Comparison of ENCODE assay signal across 18 mouse cellular contexts in the genomic region with DNA sequence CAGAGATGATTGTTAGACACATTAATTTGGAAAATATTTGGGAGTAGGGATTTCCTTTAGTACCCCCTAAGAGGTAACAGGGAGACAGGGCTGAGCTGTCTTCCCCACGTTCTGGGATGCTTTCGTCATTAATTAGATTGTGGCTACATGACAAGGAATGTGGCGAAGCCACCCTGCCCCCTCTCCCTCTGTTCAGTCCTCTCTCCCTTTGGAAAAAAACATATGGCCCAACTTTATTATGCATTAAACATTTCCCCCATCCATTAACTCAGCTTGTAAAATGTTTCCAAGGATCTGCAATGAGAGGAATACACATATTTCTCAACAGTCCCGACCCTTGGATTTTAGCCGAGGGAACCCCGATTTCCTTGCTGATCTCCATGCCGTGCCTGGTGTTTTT. TPM values are rescaled to one million over a fixed set of nuclear protein-coding genes. Genes with fewer than 3 reads are reported as not detected.
DNase-seq lines count a peak whose midpoint lies in the region; ATAC-seq and TF ChIP-seq lines count a peak whose summit lies in the region.
"Had no signal": no experiment of that assay in that cellular context is flagged by ENCODE, and none has a peak within 500 bp of the region (broad histone marks: within the 10 kb centered on the region; RNA-seq: fewer than 3 reads in every experiment).

No protein-coding gene starts in this region.

- H3K27me3 ChIP-seq in kidney, adult 2 months (replicated peaks; ENCODE audit: control insufficient read depth, insufficient read depth, low read length) = no peaks in the 10 kb centered on the region
- no peaks in the 10 kb centered on the region for H3K27me3 ChIP-seq in kidney, embryonic 14.5 days (ENCODE audit: control insufficient read depth, insufficient read depth, low read length)
- H3K27me3 ChIP-seq in limb, embryonic 13.5 days = no peaks in the 10 kb centered on the region
- H3K27me3 ChIP-seq in heart, embryonic 10.5 days (ENCODE audit: insufficient read depth, poor library complexity, severe bottlenecking) = no peaks in the 10 kb centered on the region
- H3K27me3 ChIP-seq: midbrain, embryonic 13.5 days had no signal

- TF ChIP-seq POLR2A in kidney, adult 2 months (IDR thresholded peaks at IDR 0.05; ENCODE audit: low read depth, low read length) = no peak
- TF ChIP-seq POLR2A in brain, embryonic 14.5 days (IDR thresholded peaks at IDR 0.05; ENCODE audit: borderline replicate concordance, extremely low read depth, insufficient read depth, insufficient read length, poor library complexity, severe bottlenecking) = no peak

- ATAC-seq in kidney, embryonic 14.5 days (ENCODE audit: low FRiP score, low TSS enrichment) = no peak
- peak; percentile 76; the same call in 1 of the 2 replicates for ATAC-seq in limb, embryonic 13.5 days (ENCODE audit: low FRiP score, low read depth)
- ATAC-seq: hindbrain, embryonic 16.5 days; midbrain, embryonic 13.5 days had no signal

- no peak overlapping the region for H3K4me2 ChIP-seq in kidney, embryonic 14.5 days (replicated peaks; ENCODE audit: low read depth, low read length)
- H3K4me2 ChIP-seq in limb, embryonic 13.5 days (replicated peaks) = peak overlapping the region; percentile 51
- H3K4me2 ChIP-seq: midbrain, embryonic 13.5 days had no signal

- TF ChIP-seq CTCF in kidney, adult 2 months (conservative IDR thresholded peaks at IDR 0.05; ENCODE audit: insufficient read depth, insufficient read length, low read depth, low read length) = no peak
- TF ChIP-seq CTCF in brain, embryonic 14.5 days (IDR thresholded peaks at IDR 0.05; ENCODE audit: borderline replicate concordance, extremely low read depth, insufficient read depth, insufficient read length) = no peak

- no peak overlapping the region for H3K4me3 ChIP-seq in kidney, adult 2 months (ENCODE audit: insufficient read depth, low read depth, low read length)
- no peak overlapping the region for H3K4me3 ChIP-seq in kidney, embryonic 14.5 days (ENCODE audit: low read length)
- H3K4me3 ChIP-seq in limb, embryonic 13.5 days = peak overlapping the region; percentile 17
- no peak overlapping the region for H3K4me3 ChIP-seq in heart, embryonic 10.5 days
- H3K4me3 ChIP-seq: midbrain, embryonic 13.5 days had no signal

- peaks cover 8% of the 10 kb centered on the region; the same call in 1 of the 2 replicates for H3K9me3 ChIP-seq in kidney, embryonic 14.5 days (ENCODE audit: control insufficient read depth, low read length)
- 0 out of 2 replicates have a peak, but pooled peaks cover 5% of the 10 kb centered on the region for H3K9me3 ChIP-seq in limb, embryonic 13.5 days
- H3K9me3 ChIP-seq in heart, embryonic 10.5 days = peaks cover 9% of the 10 kb centered on the region; the same call in 1 of the 2 replicates
- H3K9me3 ChIP-seq: midbrain, embryonic 13.5 days had no signal

- H3K36me3 ChIP-seq in kidney, adult 2 months (ENCODE audit: control insufficient read depth, insufficient read depth, low read length) = no peaks in the 10 kb centered on the region
- no peaks in the 10 kb centered on the region for H3K36me3 ChIP-seq in kidney, embryonic 14.5 days (ENCODE audit: control insufficient read depth, insufficient read depth, low read length)
- H3K36me3 ChIP-seq in limb, embryonic 13.5 days = no peaks in the 10 kb centered on the region
- no peaks in the 10 kb centered on the region for H3K36me3 ChIP-seq in heart, embryonic 10.5 days
- H3K36me3 ChIP-seq: midbrain, embryonic 13.5 days had no signal

- H3K27ac ChIP-seq in kidney, adult 2 months (ENCODE audit: insufficient read depth, low read depth, low read length) = no peak overlapping the region
- H3K27ac ChIP-seq in kidney, embryonic 14.5 days (ENCODE audit: low read depth, low read length) = no peak overlapping the region
- peak overlapping the region; percentile 34 for H3K27ac ChIP-seq in limb, embryonic 13.5 days
- no peak overlapping the region for H3K27ac ChIP-seq in heart, embryonic 10.5 days
- H3K27ac ChIP-seq: midbrain, embryonic 13.5 days had no signal

- DNase-seq in kidney, adult 2 months = peak; percentile 5
- DNase-seq in brain, embryonic 14.5 days (ENCODE audit: low read depth) = peak; percentile 74
- peak; percentile 44 to 59 for DNase-seq in layer of hippocampus, adult 18-20 months (ENCODE audit: low spot score in 2 of 2)
- DNase-seq in MN1 (ENCODE audit: low spot score) = no peak
- no peak for DNase-seq in heart, embryonic 10.5 days (ENCODE audit: low spot score)
- no peak for DNase-seq in right cerebral cortex, adult 18-20 months
- DNase-seq: cerebellum, adult 9-11 months; heart, postnatal 14 days; left cerebral cortex, postnatal 4 days; lung, postnatal 14 days; retina, postnatal 1 day; thymus, postnatal 14 days had no signal

- H3K4me1 ChIP-seq in kidney, adult 2 months (ENCODE audit: control insufficient read depth, insufficient read depth, low read length) = no peaks in the 10 kb centered on the region
- no peaks in the 10 kb centered on the region for H3K4me1 ChIP-seq in kidney, embryonic 14.5 days (ENCODE audit: control insufficient read depth, insufficient read depth, low read length)
- H3K4me1 ChIP-seq in limb, embryonic 13.5 days = peaks cover 13% of the 10 kb centered on the region
- H3K4me1 ChIP-seq in heart, embryonic 10.5 days = no peaks in the 10 kb centered on the region
- H3K4me1 ChIP-seq: midbrain, embryonic 13.5 days had no signal

- no peak overlapping the region for H3K9ac ChIP-seq in kidney, embryonic 14.5 days (ENCODE audit: low read depth, low read length)
- H3K9ac ChIP-seq in limb, embryonic 13.5 days = no peak overlapping the region
- H3K9ac ChIP-seq: midbrain, embryonic 13.5 days had no signal

- 50% methylated on average over 7 of the region's 7 CpGs for WGBS in kidney, adult 2 months
- WGBS in kidney, embryonic 14.5 days = 67% methylated on average over 7 of the region's 7 CpGs
- 16% methylated on average over 7 of the region's 7 CpGs for WGBS in limb, embryonic 13.5 days
- WGBS in heart, embryonic 10.5 days = 70% methylated on average over 7 of the region's 7 CpGs

RNA-seq across cellular contexts. Expression of a gene that starts 35.0 kb away (rescaled TPM):
- polyA plus RNA-seq in kidney, adult 2 months (2012; rRNA removed) = 0.03 and 0.06 TPM in 2 replicates
- polyA plus RNA-seq in kidney, embryonic 14.5 days (2014; fragmentation: Nextera tagmentation; extraction: Ambion mirVana) = not detected in 2 replicates
- polyA plus RNA-seq in brain, embryonic 14.5 days (2012; rRNA removed) = 0.24 and 0.30 TPM in 2 replicates
- under 1 TPM; 0.13 to 0.20 TPM for total RNA-seq in layer of hippocampus, adult 18-20 months (2021)
- polyA plus RNA-seq in limb, embryonic 13.5 days (2015; fragmentation: Nextera tagmentation; extraction: Ambion mirVana) = not detected in 2 replicates
- polyA plus RNA-seq in heart, embryonic 10.5 days (2016; fragmentation: Nextera tagmentation; extraction: Ambion mirVana) = not detected in 2 replicates
- total RNA-seq: heart, adult 18-20 months; heart, postnatal 14 days had no signal
- polyA plus RNA-seq: neural tube, embryonic 11.5 days had no signal

Comparison
In these comparisons a context has a peak if more than half of its experiments do, and no peak if none do; other contexts are left out.
1. DNase-seq: peak in kidney, adult 2 months (single experiment), brain, embryonic 14.5 days (single experiment) and layer of hippocampus, adult 18-20 months (2 of 2); none in MN1 (single experiment), heart, embryonic 10.5 days (single experiment) and right cerebral cortex, adult 18-20 months (single experiment).